Mouse (Mus musculus) spleen, postnatal 14 days (tissue): Measurements from ENCODE around the gene Eme1.
"Not testable (repeated sequence)": the region's sequence is repeated elsewhere in the genome, so short reads cannot be mapped to it uniquely, and the experiment has no call there.

Experiments used
- DNase-seq, 2 experiments: peaks; one replicate each; pipeline ENCODE4 v3.0.0; 2021 to 2022; ENCODE audit warnings: low spot score in 2 of 2

Eme1 gene

DNA sequence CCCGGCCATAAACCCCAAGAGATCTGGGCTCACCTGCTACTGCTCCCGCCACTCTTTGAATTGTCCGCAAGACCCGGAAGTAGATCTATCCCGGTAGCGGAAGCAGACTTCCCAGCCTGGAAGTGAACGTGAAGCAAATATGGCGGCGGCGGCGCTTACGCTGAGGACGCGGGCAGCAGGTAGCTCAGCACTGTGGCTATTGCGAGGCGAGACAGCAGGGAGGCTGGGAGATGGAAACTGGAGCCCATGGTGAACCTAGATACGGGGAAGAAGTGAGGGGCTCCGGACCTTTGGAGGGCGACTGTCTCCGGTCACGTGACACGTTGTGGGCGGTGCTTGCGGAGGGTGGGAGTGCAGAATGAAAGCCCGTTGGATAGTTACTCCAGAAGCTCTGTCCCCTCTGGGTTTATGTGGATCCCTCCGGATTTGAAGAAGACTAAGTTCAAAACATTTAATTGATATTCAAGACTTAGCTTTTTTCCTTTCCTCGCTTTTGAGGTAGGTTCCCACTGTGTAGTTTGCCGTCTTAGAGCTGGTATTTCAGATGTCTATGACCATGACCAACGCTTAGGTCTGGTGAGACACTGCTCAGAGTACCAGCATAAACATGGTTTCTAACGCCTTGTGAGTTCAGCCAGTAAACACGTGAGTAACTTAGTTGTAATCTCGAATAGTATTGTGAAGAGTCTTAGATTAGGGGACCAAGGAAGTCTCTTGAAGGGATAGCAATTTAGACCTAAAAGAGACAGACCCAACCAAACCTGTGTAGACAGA, at the start of gene Eme1, which contains the start of gene Mrpl27:
Gene Eme1 (minus strand): TSS at position 302 of the 774 bp plus-strand sequence.
Gene Mrpl27 (plus strand): TSS at position 105 of the 774 bp plus-strand sequence.
- peak; percentile 68 to 75 for DNase-seq

DNA sequence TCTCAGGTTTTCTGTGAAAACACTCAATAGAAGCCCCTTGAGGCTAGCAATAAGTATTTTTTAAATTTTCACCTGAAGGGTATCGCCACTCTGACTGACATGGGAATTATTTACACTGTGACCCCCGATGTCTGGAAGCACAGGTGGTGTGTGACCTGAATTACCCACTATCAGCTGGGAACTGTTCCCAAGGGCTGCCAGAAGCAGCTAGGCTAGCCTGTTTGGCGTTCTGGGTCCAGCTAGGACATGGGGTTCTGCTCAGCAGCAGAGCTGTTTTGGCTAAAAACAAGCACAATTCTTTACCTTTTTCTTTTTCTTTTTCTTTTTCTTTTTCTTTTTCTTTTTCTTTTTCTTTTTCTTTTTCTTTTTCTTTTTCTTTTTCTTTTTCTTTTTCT, 48.4 kb upstream of the Eme1 start:
- no peak for DNase-seq

DNA sequence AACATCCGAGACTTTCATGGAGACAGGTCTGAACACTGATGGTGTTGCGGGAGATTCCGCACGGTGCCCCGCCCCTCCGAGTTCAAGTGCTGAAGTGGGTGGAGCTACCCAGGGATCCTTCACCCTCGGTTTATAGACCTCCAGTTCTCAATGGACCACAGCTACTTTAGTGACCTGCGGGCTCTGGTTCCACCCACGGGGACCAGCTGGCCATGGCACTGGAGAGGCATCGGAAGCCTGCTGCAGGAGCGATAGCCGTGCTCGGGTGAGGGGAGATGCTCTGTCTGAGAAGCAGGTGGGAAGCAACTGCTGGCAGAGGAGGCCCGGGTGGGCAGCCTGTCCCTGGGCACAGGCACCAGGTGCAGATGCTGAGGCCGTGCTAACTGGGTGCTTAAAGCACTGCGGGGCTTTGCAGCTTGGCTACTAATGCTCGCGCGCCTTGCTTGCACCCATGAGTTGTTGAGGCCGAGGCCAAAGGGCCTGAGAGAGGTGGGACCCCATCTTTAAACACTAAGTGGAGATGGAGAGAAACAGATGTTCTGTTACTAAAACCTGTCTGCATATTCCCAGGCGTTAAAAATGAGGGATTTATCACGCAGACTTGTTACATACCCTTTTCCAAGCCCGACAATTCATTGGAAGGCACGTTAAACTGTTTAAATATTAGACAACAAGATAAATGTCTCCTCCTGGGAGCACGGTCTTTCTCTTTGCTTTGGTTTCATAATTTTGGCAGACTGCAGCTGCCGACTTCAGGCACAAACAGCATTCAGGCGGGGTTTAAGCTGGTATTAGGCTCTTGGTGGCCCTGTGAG, 47.8 kb upstream of the Eme1 start:
- no peak for DNase-seq

DNA sequence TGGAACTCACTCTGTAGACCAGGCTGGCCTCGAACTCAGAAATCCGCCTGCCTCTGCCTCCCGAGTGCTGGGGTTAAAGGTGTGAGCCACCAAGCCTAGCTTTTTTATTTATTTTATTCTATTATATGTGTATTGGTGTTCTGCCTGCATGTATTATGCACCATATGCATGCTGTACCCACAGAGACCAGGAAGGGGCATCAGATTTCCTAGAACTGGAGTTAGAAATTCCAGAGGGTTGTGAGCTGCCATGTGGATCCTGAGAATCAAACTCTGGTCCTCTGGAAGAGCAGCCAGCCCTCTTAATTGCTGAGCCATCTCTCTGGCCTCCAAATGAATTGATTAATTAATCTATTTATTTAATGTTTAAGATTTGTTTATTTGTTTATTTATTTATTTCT, 45.6 kb upstream of the Eme1 start:
- DNase-seq: no peak

DNA sequence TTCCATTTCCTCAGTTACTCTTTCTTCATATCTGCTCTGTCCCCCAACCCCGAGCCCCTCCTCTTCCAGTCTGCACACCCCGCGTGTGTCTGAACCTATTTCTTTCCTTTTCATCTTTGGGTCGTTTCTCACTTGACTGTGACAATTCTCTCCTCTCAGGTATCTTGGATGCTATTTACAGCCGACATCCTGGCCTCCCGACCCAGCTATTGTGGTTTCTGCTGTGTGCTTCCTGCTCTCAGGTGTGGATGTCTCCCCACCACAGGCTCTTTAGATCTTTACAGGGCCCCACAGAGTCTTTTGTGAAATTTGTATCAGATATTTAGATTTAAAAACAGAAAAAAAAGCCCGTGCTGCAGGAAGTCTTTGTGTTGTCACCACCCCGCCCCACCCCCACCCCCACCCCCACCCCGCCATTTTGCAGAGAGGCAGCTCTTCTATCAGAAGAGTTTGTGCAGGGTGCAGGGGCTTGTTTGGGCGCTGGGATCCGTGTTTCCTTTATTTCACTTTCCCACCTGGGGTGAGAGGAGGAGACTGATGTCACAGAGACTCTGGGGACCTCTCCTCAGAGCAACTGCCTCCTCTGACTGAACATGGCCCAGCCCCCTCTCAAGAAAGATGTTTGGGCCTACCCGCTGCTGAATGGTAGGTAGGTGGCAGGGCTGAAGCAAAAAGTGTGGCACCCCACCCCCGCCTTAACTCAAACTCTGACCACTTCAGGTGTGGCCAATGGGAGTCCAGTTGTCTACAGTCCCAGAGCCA, 44.1 kb upstream of the Eme1 start:
- no peak for DNase-seq

DNA sequence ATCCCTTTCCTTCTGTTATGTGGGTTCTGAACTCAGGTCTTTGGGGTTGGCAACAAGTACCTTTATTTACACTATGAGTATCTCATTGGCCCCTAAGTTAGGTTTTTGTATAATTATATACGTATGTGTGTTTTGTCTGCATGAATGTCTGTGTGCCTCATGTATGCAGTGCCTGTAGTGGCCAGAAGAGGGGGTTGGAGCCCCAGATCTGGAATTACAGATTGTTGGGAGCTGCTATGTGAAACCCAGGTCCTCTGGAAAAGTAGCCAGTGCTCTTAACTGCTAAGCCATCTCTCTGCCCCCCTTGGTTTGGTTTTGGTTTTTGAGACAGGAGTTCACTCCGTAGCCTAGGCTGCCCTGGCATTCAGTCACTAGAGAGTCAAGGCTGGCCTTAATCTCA, 43.4 kb upstream of the Eme1 start:
- DNase-seq: no peak

DNA sequence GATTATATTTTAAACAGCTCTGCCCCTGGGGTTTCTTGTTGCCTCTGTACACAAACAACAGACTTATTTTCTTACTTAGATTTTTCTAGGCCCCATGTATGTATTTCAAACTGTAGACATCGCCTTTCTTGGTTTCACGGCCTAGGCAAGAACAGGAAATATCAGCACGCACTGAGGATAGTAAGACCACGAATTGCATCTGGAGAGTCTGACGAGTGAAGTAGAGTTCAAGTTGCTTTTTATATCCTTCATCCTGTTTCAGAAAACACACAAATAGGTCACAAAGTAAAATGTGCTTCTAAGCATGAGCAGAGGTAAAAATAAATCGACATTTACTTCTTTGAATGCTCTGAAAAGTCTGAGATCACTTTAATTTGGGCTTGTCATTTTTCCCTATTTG, 41.7 kb upstream of the Eme1 start:
- no peak for DNase-seq

DNA sequence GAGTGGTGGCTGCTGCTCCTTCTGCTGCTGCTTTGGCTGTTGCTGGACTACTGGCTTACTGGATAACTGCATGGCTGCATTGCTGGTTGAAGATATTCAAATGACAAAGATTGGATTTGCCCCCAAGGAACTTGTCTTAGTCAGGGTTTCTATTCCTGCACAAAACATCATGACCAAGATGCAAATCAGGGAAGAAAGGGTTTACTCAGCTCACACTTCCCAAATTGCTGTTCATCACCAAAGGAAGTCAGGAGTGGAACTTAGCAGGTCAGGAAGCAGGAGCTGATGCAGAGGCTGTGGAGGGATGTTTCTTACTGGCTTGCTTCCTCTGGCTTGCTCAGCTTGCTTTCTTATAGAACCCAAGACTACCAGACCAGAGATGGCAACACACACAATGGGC, 38.7 kb upstream of the Eme1 start:
- not testable (repeated sequence) for DNase-seq

DNA sequence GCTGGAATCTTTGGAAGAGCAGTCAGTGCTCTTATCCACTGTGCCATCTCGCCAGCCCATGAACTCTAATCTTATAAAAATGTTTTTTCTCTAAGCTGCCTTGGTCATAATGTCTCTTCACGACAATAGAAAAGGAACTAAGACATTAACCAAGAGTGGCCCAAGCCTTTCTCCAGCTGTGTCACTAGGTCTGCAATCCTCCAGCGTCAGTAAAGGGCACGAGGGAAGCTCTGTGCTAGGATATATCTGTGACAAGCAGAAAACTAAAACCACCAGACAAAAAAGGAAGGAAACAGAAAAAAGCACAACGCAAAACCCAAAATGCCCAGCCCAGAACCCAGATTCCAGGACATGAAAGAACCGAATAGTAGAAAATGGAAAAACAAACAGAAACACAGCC, 33.4 kb upstream of the Eme1 start:
- no peak for DNase-seq

DNA sequence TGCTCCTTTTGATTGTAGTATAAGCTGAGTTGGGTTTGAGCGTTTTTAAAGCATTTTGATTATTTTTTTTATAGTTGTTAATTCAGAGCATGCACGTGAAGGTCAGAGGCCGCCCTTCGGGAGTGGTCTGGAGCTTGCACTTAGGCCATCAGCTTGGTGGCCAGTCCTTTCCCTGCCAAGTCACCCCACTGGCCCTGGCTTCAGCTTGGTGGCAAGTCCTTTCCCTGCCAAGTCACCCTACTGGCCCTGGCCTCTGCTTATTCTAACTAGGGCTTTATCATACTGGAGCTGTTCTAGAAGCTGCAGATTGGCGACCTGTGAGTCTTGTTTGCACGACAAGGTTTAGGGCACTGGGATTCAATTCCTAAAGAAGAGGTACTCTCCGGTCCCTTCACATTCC, 28.7 kb upstream of the Eme1 start:
- DNase-seq: no peak

DNA sequence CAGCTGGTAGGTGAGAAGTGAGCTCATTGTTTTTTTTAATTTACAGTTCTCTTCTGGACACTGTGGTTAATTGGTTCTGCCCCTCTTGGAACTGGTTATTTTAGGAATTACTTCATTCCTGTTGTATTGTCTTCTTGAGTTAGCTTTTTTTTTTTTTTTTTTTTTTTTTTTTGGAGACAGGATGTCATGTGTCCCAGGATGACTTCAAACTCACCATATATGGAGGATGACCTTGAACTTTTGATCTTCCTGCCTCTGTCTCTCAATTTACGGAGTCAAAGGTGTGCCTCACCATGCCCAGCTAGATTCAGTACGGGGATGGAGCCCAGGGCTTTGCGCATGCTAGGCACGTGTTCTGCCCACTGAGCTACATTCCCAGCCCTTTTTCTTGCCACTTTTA, 27.9 kb upstream of the Eme1 start:
- DNase-seq: no peak

DNA sequence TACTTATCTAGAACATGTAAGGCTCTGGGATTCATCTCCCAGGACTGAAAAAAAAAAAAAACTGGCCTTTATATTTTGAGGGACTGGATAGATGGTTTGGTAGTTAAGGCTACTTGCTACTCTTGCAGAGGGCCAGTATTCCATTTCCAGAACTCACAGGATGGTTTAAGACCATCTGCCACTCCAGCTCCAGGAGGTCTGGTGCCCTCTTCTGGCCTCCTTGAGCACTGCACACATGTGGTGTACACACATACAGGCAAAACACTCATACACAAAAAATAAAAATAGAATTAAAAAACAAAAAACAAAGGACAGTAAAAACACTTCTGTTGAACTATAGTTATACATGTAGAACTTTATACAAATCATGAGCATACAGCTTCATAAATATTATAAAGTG, 26.9 kb upstream of the Eme1 start:
- no peak for DNase-seq

DNA sequence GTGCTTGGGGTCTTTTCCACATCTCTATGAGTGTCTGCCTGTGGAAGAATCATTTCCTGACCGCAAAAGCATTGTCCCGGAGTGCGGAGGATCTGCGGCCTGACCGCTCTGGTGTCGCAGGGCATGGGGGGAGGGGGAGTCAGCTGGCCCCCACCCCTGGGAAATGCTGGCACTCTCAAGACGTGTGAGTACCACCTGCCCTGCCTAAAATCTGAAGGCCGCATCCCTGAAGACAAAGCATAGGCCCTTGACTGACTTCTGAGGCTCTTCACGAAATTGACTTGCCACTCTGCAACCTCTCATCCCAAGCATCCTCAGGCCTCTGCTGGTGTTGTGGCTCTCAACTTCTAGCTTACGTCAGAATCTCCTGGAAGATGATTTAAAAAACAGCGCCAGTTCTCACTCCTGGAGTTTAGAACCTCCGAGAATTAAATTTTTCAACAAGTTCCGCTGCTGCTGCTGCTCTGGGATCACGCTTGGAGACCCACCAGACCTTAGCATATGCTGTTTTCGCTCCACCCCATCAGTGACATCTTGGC, 23.9 kb upstream of the Eme1 start:
- no peak for DNase-seq

DNA sequence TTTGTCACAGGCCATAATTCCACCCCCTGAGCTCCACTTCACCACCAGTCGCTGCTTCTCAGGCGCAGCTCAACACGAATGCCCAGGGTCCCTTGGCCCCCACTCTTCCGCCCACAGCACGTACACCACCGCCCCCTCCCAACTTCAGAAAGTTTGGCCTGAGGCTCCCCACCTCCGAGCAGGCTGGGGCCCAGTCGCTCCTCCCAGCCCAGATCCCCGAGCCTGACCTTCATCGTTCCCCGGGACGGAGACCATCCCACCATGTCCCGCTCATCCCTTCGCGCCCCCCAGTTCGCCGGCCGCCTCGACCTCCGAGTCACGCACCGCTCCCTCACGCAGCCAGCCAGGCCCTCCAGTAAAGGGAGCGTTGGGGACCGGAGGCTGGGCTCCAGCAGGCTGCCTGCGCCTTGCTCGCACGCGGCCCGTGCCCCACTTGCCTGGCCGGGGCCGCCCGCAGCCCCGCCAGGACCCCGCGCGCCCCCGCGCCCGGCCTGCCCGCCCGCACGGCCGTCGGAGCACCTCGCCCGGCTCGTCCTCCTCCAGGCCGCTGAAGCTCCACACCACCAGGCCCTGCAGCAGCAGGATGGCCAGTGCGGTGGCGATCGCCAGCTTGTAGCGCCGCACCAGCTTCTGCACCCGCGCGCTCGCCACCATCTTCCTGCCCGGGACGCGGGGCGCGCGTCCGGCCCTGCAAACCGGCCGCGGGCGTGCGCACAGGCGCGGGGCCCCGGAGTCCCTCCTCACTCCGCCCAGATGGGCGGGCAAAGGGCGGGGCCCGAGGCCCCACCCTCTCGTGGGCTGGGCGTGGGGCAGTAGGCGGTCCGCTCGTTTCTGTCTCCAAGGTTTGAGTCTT, 23.2 kb upstream of the Eme1 start, which contains the start of gene Xylt2:
Gene Xylt2 (minus strand): TSS at position 762 of the 853 bp plus-strand sequence.
- peak; percentile 80 to 86 for DNase-seq

DNA sequence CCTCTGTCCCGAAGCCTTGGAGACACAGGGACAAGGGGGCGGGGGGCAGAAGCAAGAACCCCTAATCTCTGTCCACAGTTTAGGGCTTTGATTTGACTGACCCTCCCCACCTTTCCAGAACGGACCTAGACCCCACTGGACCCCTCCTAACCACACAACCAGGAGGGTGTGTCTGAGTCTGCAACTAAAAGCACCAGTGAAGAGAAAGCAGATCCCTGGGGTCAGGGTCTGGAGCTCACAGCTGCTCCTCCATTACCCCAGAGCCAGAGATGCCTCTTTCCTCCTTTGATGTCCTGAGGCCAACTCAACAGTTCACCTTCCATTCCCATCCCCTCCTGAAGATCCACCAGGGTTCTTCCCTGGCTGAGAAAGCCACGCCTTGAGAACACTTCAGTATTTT, 22.5 kb upstream of the Eme1 start:
- no peak for DNase-seq

DNA sequence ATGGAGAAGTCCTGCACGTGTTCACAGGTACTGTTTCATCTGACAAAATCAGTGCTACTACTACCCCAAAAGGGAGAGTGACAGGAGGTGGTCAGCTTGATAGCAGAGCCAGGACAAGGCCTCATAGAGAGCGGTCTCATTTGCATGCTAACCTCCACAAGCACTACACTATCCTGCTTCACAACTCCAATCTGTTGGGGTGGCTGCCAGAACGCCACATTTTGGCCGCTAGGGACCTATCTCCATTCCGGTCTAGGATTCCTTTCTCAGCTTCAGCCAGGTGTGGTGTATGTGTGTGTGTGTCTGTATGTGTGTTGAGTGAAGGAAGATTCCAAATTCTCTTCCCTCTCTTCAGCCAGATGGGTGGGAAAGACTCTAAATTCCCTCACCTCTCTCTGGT, 21.7 kb upstream of the Eme1 start:
- no peak for DNase-seq

DNA sequence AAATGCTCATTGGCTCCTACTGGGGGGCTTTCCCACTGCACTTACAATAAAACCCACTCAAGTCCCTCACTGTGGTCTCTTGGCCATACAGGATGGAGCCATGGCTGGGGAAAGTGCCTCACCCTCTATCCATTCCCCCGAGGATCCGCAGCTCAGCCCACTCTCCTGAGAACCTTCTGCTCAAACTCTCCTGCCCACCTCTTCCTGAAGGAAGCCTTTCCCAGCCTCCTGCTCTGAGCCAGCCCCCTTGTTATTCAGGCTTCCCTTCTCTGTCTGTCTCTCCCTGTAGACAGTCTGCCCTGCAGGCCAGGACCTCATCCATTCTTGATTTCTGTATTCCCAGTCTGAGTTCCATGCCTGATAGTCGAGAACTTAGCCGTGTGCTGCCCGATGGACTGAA, 21.2 kb upstream of the Eme1 start:
- no peak for DNase-seq

DNA sequence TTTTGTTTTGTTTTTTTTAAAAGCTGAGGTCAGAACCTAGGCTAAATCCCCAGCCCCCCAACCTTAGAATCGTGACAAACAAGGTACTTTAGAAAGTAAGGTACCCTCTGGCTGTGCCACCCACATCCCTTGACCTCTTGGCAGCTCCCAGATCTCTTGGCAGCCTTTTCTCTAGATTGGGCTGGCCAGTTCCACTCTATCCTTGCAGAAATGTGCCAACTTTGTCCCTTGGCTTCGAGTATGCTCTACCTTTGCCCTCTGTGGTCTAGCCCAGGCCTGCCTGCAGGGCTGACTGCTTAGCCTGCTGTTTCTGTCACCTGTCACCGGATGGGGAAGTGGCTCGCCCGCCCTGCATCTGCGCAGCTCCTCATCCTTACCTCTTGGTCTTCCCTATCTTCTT, 11.5 kb upstream of the Eme1 start:
- DNase-seq: no peak

DNA sequence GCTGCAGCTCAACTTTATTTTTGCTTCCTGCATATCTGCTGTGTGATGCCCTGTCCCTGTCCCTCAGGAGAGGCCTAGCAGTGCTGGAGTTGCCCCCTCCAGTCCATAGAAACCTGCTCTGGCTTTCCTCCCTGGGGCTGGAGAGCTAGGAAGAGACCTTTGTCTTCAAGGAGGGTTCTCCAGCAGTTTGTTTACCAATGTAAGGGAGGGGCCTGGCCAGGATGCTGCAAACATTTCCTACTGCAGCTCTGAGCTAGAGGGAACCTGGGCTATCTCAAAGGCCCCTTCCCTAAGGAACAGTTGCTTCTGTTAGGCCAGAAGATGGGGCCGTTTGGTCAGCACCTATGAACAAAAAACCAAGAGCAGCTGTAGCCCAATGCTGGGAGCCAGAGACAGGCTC, 7.6 kb upstream of the Eme1 start:
- no peak for DNase-seq

DNA sequence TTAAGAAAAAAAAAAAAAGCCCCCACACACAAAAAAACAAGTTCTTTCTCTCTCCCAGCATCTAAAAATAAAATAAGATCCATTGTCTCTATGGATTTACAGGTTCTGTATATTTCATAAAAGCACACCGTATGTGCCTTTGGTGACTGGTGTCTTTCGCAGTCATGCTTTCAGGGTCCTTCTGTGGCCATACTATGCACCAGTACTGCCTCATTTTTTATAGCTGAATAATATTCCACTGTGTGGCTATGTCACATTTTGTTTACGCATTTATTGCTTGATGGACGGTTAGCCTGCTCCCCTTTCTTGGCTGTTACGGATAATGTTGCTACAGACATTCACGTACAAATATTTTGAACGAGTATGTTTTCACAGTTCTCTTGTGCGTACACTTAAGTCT, 791 bp downstream of the Eme1 start:
- no peak for DNase-seq

DNA sequence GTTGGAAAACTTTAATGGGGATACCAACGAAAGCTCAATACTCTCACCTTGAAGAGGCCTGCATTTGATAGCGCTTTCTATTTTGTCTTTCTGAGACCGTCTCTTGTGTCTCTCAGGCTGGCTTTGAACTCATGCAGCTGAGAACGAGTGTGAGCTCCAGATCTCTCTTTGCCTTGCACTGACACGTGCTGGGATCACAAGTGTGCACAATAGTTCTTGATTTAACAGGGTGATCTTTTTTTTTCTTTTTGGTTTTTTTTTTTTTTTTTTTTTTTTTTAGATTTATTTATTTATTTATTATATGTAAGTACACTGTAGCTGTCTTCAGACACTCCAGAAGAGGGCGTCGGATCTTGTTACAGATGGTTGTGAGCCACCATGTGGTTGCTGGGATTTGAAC, 2.5 kb downstream of the Eme1 start:
- not testable (repeated sequence) for DNase-seq
